Mouse (Mus musculus) B cell, adult 62 days (primary cell): ENCODE data around the gene Rhox2c. TPM values are rescaled to one million over a fixed set of nuclear protein-coding genes. Genes with fewer than 3 reads are reported as not detected.

Experiments
- total RNA-seq: library from RNA; stranded (reverse); gene quantifications from 4 replicates; pipeline ENCODE4 v1.2.4, GENCODE M21; 2023

Gene Rhox2c
- total RNA-seq: not detected in 4 replicates

GRCm38 (mm10) chrX:37453380-37453779 lies at the start of gene Rhox2c:
Gene Rhox2c, plus strand, starts transcription at chrX:37453680.

GRCm38 (mm10) chrX:37411767-37412166 lies 41.7 kb upstream of the Rhox2c start, which contains the start of gene Rhox2b:
Gene Rhox2b, plus strand, starts transcription at chrX:37412067.

GRCm38 (mm10) chrX:37432194-37432593 lies 21.3 kb upstream of the Rhox2c start, which contains the start of gene Rhox4b:
Gene Rhox4b, plus strand, starts transcription at chrX:37432494.

GRCm38 (mm10) chrX:37458285-37458684 lies 4.8 kb downstream of the Rhox2c start, which contains the start of gene Rhox3c:
Gene Rhox3c, plus strand, starts transcription at chrX:37458585.

GRCm38 (mm10) chrX:37480037-37480436 lies 26.6 kb downstream of the Rhox2c start, which contains the start of gene Rhox4c:
Gene Rhox4c, plus strand, starts transcription at chrX:37480337.

GRCm38 (mm10) chrX:37514059-37514458 lies 60.6 kb downstream of the Rhox2c start, which contains the start of gene Rhox4d:
Gene Rhox4d, plus strand, starts transcription at chrX:37514359.

Other genes starting within 250 kb of the Rhox2c start
- not detected in 4 replicates for gene Gm9, start 242.6 kb upstream of the Rhox2c start, total RNA-seq
- gene Rhox1, start 231.4 kb upstream of the Rhox2c start, total RNA-seq: not detected in 4 replicates
- not detected in 4 replicates for gene Rhox2a, start 208.7 kb upstream of the Rhox2c start, total RNA-seq
- gene Rhox3a, start 203.8 kb upstream of the Rhox2c start, total RNA-seq: not detected in 4 replicates
- gene Rhox4a, start 188.3 kb upstream of the Rhox2c start, total RNA-seq: not detected in 4 replicates
- not detected in 4 replicates for gene Rhox3a2, start 73.7 kb upstream of the Rhox2c start, total RNA-seq
- gene Rhox4a2, start 62.8 kb upstream of the Rhox2c start, total RNA-seq: not detected in 4 replicates
- gene Rhox2b, start 41.6 kb upstream of the Rhox2c start, total RNA-seq: not detected in 4 replicates
- gene Rhox4b, start 21.2 kb upstream of the Rhox2c start, total RNA-seq: not detected in 4 replicates
- gene Rhox3c, start 4.9 kb downstream of the Rhox2c start, total RNA-seq: not detected in 4 replicates
- not detected in 4 replicates for gene Rhox4c, start 26.7 kb downstream of the Rhox2c start, total RNA-seq
- not detected in 4 replicates for gene Rhox2d, start 39.7 kb downstream of the Rhox2c start, total RNA-seq
- gene Rhox4d, start 60.7 kb downstream of the Rhox2c start, total RNA-seq: not detected in 4 replicates
- not detected in 4 replicates for gene Rhox2e, start 76.8 kb downstream of the Rhox2c start, total RNA-seq
- not detected in 4 replicates for gene Rhox3e, start 88.3 kb downstream of the Rhox2c start, total RNA-seq
- not detected in 4 replicates for gene Rhox4e, start 103.7 kb downstream of the Rhox2c start, total RNA-seq
- not detected in 4 replicates for gene Rhox2f, start 117.7 kb downstream of the Rhox2c start, total RNA-seq
- gene Rhox3f, start 127.3 kb downstream of the Rhox2c start, total RNA-seq: not detected in 4 replicates
- not detected in 4 replicates for gene Rhox4f, start 154.0 kb downstream of the Rhox2c start, total RNA-seq
- gene Rhox3g, start 174.9 kb downstream of the Rhox2c start, total RNA-seq: not detected in 4 replicates
- gene Rhox2g, start 189.8 kb downstream of the Rhox2c start, total RNA-seq: not detected in 4 replicates
- not detected in 4 replicates for gene Rhox4g, start 197.6 kb downstream of the Rhox2c start, total RNA-seq
- not detected in 4 replicates for gene Rhox3h, start 215.1 kb downstream of the Rhox2c start, total RNA-seq
- gene Rhox2h, start 219.6 kb downstream of the Rhox2c start, total RNA-seq: not detected in 4 replicates